Mouse (Mus musculus) embryonic facial prominence, embryonic 11.5 days (tissue): ENCODE measurements around the gene Ostm1. TPM values are rescaled to one million over a fixed set of nuclear protein-coding genes. Genes with fewer than 3 reads are reported as not detected.

ENCODE experiments used
- ATAC-seq: fragments of 200-750 bp; cut with Nextera tagmentation; replicated peaks from 2 replicates; pipeline ENCODE4 v1.8.0; 2017; ENCODE audit warnings: low read depth; ENCODE audit not compliant: insufficient number of reproducible peaks, low FRiP score, low TSS enrichment
- DNase-seq: peaks from one replicate; pipeline ENCODE4 v3.0.0-alpha.2; 2015; ENCODE audit warnings: low spot score
- H3K27ac ChIP-seq: fragments of 300-500 bp; sonication (generic); replicated peaks from 2 replicates; pipeline ENCODE4 v1.5.1; 2014; ENCODE audit warnings: mild to moderate bottlenecking, low read depth, low read length, control low read depth
- H3K27me3 ChIP-seq: fragments of 300-500 bp; sonication (generic); 2 replicates; pipeline ENCODE4 v1.6.1; 2014; ENCODE audit warnings: mild to moderate bottlenecking, low read length, moderate library complexity, mixed read lengths; ENCODE audit not compliant: control insufficient read depth, insufficient read depth
- H3K36me3 ChIP-seq: fragments of 300-500 bp; sonication (generic); replicated peaks from 2 replicates; pipeline ENCODE4 v1.6.1; 2014; ENCODE audit warnings: low read depth, mild to moderate bottlenecking, low read length, moderate library complexity, mixed read lengths; ENCODE audit not compliant: control insufficient read depth, insufficient read depth
- H3K4me1 ChIP-seq: fragments of 300-500 bp; sonication (generic); 2 replicates; pipeline ENCODE4 v1.6.1; 2014; ENCODE audit warnings: low read length, mixed read lengths; ENCODE audit not compliant: control insufficient read depth, insufficient read depth
- H3K4me2 ChIP-seq: fragments of 300-500 bp; sonication (generic); 2 replicates; pipeline ENCODE4 v1.6.1; 2014; ENCODE audit warnings: low read depth, mild to moderate bottlenecking, control low read depth, low read length, moderate library complexity
- H3K4me3 ChIP-seq: fragments of 300-500 bp; sonication (generic); 2 replicates; pipeline ENCODE4 v1.5.1; 2014; ENCODE audit warnings: low read depth, low read length, control low read depth
- H3K9ac ChIP-seq: fragments of 300-500 bp; sonication (generic); replicated peaks from 2 replicates; pipeline ENCODE4 v1.6.1; 2014; ENCODE audit warnings: mild to moderate bottlenecking, control low read depth, low read length
- H3K9me3 ChIP-seq: fragments of 300-500 bp; sonication (generic); replicated peaks from 2 replicates; pipeline ENCODE4 v1.6.1; 2016; ENCODE audit warnings: mild to moderate bottlenecking, low read length, inconsistent platforms, mixed read lengths; ENCODE audit not compliant: control insufficient read depth
- WGBS: fragments of 180-500 bp; shearing (Covaris S2); extraction: QIAGEN DNeasy Blood & Tissue Kit; methylation state at CpG from one replicate; pipeline ENCODE4 v1.1.7; 2014; 5-methylcytosine and 5-hydroxymethylcytosine counted together
- polyA plus RNA-seq: library from polyadenylated mRNA; unstranded; fragments of >200 nt; fragmentation: Nextera tagmentation; extraction: Ambion mirVana; gene quantifications from 2 replicates; pipeline ENCODE4 v1.2.1, GENCODE M21; 2014

Ostm1 gene
- polyA plus RNA-seq, 1 experiment from 2014 or later, result 16.0 TPM

DNA sequence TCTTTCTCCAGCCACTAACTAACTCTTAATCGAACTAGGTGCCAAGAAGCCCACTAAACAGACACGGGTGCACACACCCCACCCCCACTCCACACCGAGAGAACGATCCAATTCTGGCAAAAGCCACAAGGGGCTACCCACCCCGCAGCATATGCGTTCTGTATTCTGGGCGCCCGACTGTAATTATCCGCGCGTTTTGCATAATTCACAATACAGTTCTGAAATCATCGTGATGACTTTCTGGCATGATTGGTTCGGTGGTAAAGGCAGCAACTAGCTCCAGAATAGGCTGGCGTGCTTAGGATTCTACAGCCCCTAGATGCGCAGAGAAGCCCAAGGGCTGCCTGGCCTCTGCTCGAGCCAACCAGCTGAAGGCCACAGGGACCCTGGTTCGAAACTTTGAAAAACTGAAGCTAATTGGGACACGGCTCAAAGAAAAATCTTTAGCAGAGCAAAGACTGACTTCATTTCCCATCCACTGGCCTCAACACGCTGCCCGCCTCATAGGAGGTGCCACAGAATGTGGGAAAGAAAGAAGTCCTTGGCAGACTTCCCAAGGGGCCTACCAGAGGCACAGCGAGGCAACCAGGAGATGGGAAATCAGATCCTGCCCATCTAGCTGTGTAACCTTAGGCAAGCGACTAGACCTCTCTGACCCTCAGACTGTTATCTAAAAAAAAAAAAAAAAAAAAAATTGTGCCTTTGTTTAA, 2.1 kb downstream of the Ostm1 start:
- no peak overlapping the region for H3K9ac ChIP-seq

DNA sequence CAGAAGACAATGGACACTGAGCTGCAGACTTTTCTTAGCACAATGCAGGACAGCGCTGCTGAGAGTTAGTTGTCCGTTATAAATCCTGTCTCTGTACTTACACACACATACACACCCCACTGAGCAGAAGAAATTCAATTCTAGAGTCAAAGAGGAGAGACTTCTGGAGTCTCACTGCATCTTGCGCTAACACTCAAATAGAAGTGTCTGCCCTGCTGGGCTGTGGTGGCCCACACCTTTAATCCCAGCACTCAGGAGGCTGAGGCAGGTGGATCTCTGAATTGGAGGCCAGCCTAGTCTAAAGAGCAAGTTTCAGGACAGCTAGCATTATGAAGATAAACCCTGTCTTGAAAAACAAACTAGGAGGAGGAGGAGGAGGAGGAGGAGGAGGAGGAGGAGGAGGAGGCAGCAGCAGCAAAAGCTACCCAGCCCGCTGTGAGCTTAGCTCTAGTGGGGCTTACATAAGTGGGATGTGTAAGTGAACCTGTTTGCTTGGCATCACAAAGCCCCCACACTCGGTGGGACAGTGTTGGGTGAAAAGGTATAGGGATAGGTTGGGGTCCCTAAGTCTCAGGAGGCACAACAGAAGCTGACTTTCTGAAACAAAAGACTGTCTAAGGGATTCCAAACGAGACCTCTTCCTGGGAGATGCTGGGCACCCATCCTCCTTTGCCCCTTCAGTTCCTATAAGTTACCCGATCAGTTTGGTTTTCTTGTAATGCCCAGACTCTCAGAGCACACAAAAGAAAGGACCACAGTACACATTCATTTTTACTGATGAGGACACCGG, 4.5 kb downstream of the Ostm1 start:
- ATAC-seq (no peak), DNase-seq (no peak)
- Histone ChIP-seq H3K27ac (no peak overlapping the region), H3K9ac (no peak overlapping the region), H3K9me3 (no peaks in the 10 kb centered on the region), H3K4me3 (no peak overlapping the region), H3K4me2 (no peak overlapping the region), H3K4me1 (no peaks in the 10 kb centered on the region; the same call in 1 of the 2 replicates), H3K36me3 (no peaks in the 10 kb centered on the region), H3K27me3 (peaks cover 80% of the 10 kb centered on the region)
- 4% methylated on average over 8 of the region's 8 CpGs for WGBS

More for the DNA sequence above, 2.1 kb downstream of the Ostm1 start:
- DNase-seq (no peak), ATAC-seq (no peak)
- Histone ChIP-seq H3K4me1 (no peaks in the 10 kb centered on the region; the same call in 1 of the 2 replicates), H3K4me3 (no peak overlapping the region), H3K36me3 (no peaks in the 10 kb centered on the region), H3K4me2 (no peak overlapping the region), H3K27me3 (peaks cover 79% of the 10 kb centered on the region), H3K9me3 (no peaks in the 10 kb centered on the region), H3K27ac (no peak overlapping the region)
- WGBS, result 5% methylated on average over 22 of the region's 22 CpGs

DNA sequence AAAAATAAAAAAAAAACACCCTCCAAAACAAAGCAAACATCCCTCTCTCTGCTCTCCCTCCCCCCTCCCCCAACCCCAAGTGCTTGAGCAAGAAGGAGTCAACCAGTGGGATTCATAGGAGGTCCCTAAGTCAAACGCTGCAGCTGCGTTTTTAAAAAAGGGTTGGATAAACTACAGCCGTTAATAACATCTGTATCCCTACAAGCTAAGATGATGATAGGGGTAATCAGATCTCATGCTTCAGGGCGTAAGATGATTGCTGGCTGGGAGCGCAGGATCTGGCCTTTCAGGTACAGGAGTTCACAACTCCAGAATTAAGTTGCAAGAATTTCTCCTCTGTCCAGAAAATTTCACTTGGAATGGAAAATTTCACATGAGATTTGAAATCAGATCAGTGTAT, 5.9 kb downstream of the Ostm1 start:
- under 1% methylated on average over 5 of the region's 5 CpGs for WGBS
- DNase-seq, result no peak
- H3K36me3 ChIP-seq, result no peaks in the 10 kb centered on the region
- no peaks in the 10 kb centered on the region for H3K9me3 ChIP-seq
- H3K9ac ChIP-seq, result no peak overlapping the region
- no peaks in the 10 kb centered on the region for H3K4me1 ChIP-seq
- no peak for ATAC-seq
- peaks cover 80% of the 10 kb centered on the region for H3K27me3 ChIP-seq
- no peak overlapping the region for H3K4me2 ChIP-seq
- no peak overlapping the region for H3K4me3 ChIP-seq
- no peak overlapping the region for H3K27ac ChIP-seq

DNA sequence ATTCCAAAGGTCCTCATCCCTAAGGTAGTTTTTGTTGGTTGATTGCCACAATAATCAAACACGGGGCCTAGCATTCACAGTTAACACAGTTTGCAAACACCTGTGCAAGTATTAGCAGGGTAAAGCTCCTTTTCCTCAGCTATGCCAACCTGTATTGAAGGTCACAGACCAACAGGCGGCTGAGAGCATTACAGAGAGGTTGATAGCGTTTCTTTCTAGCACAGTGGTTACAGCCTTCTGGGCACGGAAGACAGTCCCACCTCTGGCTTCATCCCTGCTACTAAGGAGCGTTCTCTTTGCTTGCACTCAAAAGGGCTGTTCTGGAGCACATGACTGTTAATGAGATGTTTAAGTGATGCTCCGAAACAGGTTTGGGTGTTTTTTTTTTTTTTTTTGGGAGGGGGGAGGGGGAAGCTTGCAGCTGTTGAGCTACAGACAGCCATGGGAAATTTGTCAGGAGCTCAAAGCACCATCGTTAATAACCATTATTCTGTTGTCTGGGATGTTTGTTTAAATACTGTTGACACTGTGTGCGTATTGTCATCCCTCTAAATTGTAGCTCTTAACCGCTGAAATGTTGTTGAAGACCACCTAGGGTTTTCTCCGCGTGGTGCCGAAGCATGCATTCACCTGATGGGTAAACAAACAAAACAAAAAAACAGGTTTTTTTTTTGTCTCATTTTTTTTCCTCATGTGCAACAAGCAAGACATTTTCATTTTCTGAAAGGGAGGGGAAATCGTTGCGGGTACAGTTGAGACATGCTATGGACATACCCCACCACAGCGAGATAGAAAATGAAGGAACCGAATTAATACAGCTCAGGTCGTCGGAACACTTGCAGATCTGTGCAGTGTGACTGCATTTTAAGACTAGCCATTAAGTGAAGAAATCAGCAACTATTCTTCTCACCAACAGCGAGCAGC, 6.9 kb downstream of the Ostm1 start:
- no peak overlapping the region for H3K4me3 ChIP-seq
- DNase-seq, result no peak

DNA sequence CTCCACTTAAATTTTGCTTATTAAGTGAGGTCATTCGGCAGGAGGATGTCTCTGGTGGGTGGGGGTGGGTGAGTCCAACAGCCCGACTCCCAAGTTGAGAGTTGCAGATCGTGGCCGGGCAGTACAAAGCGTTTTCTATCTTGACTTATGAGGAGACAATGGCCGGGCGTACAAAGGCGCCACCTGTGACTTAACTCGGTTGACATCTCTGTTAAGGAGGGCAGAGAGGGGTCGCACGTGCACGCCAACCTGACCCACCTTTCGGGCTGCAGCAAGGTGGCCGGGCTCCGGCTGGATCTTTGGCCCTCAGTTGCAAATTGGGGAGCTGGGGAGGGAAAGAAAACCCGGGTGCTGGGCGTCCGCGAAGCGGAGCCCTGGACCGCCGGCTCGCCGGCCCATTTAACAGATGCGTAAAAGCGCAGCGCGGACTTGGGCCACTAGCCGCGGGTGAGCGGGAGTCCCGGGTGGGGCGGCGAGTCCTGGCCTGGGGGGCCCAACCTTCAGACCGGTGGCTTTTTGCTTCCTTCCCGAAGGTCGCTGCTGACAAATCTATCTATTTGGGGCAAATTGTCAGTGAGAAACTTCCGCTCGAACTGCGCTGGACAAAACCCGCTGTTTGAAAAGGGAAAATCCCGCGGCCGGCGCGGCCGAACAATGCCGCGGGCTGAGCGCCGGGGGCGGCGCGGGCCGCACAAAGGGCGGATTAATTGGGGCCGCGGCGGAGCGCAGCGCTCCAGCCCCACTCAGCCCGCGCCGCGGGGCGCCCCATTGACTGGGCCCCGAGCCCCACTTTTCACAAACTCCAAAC, 7.8 kb downstream of the Ostm1 start:
- no peaks in the 10 kb centered on the region for H3K4me1 ChIP-seq
- no peak for ATAC-seq

More for the DNA sequence above, 6.9 kb downstream of the Ostm1 start:
- Histone ChIP-seq H3K4me2 (no peak overlapping the region), H3K27ac (no peak overlapping the region), H3K9me3 (no peaks in the 10 kb centered on the region), H3K27me3 (peaks cover 78% of the 10 kb centered on the region), H3K36me3 (no peaks in the 10 kb centered on the region), H3K9ac (no peak overlapping the region), H3K4me1 (no peaks in the 10 kb centered on the region)
- under 1% methylated on average over 19 of the region's 19 CpGs for WGBS
- no peak for ATAC-seq

DNA sequence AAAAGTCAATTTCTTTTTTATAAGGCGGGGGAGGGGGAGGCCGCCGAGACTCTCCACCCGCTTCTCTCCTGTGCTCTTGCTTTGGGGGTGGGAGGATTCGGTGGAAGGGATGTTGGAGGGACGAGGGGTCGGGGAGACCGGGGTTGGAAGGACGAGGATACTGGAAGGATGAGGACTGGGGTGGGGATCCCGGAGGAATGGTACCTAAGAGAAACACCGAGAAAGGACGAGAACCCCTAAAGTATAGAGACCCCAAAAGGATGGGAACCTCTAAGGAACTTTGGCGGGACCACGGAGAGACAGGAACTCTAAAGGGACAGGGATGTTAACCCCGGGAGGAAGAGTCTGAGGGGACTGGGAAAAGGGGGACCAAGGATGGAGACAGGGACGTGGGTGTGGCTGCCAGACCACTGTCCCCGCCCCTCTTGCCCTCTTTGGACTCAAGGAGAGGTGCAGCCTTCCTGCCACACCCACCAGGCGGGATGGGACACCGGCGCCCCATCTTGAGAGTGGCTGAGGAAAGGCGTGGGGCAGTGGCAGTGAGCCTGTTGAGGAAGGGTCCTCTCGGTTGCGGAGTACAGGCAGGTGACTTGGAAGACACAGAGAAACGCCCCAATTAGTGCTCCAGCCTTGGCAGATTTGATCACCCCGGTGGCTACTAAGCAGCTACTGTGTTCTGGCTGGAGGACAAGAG, 8.5 kb downstream of the Ostm1 start:
- H3K4me1 ChIP-seq, result no peaks in the 10 kb centered on the region
- no peaks in the 10 kb centered on the region for H3K36me3 ChIP-seq
- ATAC-seq (0 out of 2 replicates have a peak, but pooled peaks have one; percentile 49), DNase-seq (no peak)
- no peak overlapping the region for H3K9ac ChIP-seq
- no peaks in the 10 kb centered on the region for H3K9me3 ChIP-seq
- H3K4me2 ChIP-seq, result peak overlapping the region; percentile 32
- H3K27me3 ChIP-seq, result peaks cover 62% of the 10 kb centered on the region
- WGBS, result 2% methylated on average over 25 of the region's 25 CpGs
- no peak overlapping the region for H3K27ac ChIP-seq
- H3K4me3 ChIP-seq, result peak overlapping the region; percentile 19; the same call in 1 of the 2 replicates

More for the DNA sequence above, 7.8 kb downstream of the Ostm1 start:
- Histone ChIP-seq H3K9ac (no peak overlapping the region), H3K4me2 (peak overlapping the region; percentile 32), H3K27ac (no peak overlapping the region), H3K27me3 (peaks cover 70% of the 10 kb centered on the region), H3K4me3 (peak overlapping the region; percentile 19; the same call in 1 of the 2 replicates), H3K36me3 (no peaks in the 10 kb centered on the region), H3K9me3 (no peaks in the 10 kb centered on the region)
- peak; percentile 63 for DNase-seq
- 1% methylated on average over 67 of the region's 67 CpGs for WGBS

DNA sequence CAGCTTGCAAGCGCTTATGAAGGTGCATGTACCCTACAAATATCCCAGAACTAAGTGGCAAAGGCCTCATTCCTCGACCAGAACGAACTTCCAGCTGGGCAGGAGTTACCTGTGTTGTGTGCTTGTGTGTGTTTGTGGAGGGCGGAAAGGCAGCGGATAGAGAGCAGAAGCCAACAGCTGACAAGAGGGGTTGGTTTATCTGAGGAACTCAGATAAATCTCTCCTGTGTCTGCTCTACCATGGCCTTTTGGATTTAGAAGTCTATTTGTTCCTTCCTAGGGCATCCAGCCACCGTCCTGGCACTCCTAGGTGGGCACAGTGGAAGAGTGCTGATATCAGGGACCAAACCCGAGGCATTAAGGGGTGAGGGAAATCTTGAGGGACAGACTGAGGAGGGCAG, 9.6 kb downstream of the Ostm1 start:
- Histone ChIP-seq H3K4me3 (no peak overlapping the region), H3K4me1 (no peaks in the 10 kb centered on the region), H3K27ac (no peak overlapping the region), H3K27me3 (peaks cover 52% of the 10 kb centered on the region), H3K9ac (no peak overlapping the region), H3K4me2 (no peak overlapping the region), H3K9me3 (no peaks in the 10 kb centered on the region), H3K36me3 (no peaks in the 10 kb centered on the region)
- DNase-seq (no peak), ATAC-seq (no peak)
- 12% methylated on average over 7 of the region's 7 CpGs for WGBS
